Comparison of ENCODE assay signal across 9 mouse cellular contexts in genomic region chr3:138760685-138761119, GRCm38 (mm10). TPM values are rescaled to one million over a fixed set of nuclear protein-coding genes. Genes with fewer than 3 reads are reported as not detected.
DNase-seq lines count a peak whose midpoint lies in the region; ATAC-seq and TF ChIP-seq lines count a peak whose summit lies in the region.
"Had no signal": no experiment of that assay in that cellular context is flagged by ENCODE, and none has a peak within 500 bp of the region (broad histone marks: within the 10 kb centered on the region; RNA-seq: fewer than 3 reads in every experiment).

No protein-coding gene starts in this region.

- no peaks in the 10 kb centered on the region for H3K27me3 ChIP-seq in hindbrain, embryonic 14.5 days (ENCODE audit: control insufficient read depth, insufficient read depth, low read length)
- H3K27me3 ChIP-seq in hindbrain, embryonic 10.5 days (ENCODE audit: insufficient read depth, poor library complexity, severe bottlenecking) = no peaks in the 10 kb centered on the region
- no peaks in the 10 kb centered on the region for H3K27me3 ChIP-seq in Patski

- CTCF ChIA-PET in Patski (lab: Charles Lee) = interaction anchor here (0.9 to 2.1 kb wide), 5 partner anchors 9 to 95 kb away, joined by 3 to 9 read pairs (median 4); no protein-coding TSS in a partner anchor

- no peak overlapping the region for H3K4me3 ChIP-seq in hindbrain, embryonic 14.5 days (replicated peaks; ENCODE audit: low read length)
- H3K4me3 ChIP-seq in hindbrain, embryonic 10.5 days = no peak overlapping the region

- no peaks in the 10 kb centered on the region for H3K9me3 ChIP-seq in hindbrain, embryonic 14.5 days (ENCODE audit: control insufficient read depth, low read length)
- H3K9me3 ChIP-seq in hindbrain, embryonic 10.5 days = no peaks in the 10 kb centered on the region

- H3K4me1 ChIP-seq in hindbrain, embryonic 14.5 days (replicated peaks; ENCODE audit: control insufficient read depth, insufficient read depth, low read length) = peaks cover 25% of the 10 kb centered on the region
- H3K4me1 ChIP-seq in hindbrain, embryonic 10.5 days (replicated peaks) = peaks cover 25% of the 10 kb centered on the region

- 0 out of 2 replicates have a peak overlapping the region, but pooled peaks have one; percentile 7 for H3K27ac ChIP-seq in hindbrain, embryonic 14.5 days
- no peak overlapping the region for H3K27ac ChIP-seq in hindbrain, embryonic 10.5 days

- H3K9ac ChIP-seq in hindbrain, embryonic 14.5 days = no peak overlapping the region

- no peak for DNase-seq in hindbrain, embryonic 14.5 days (ENCODE audit: low spot score)
- no peak for DNase-seq in hindbrain, embryonic 10.5 days (ENCODE audit: low spot score)
- DNase-seq in Patski (ENCODE audit: low read depth, low spot score) = no peak
- peak; percentile 61 to 62 for DNase-seq in cerebellum, postnatal 36 days
- peak; percentile 44 for DNase-seq in mesoderm, embryonic 11.5 days (ENCODE audit: low read depth, low spot score)
- DNase-seq in thymus, postnatal 4 days = no peak
- DNase-seq in heart, postnatal 25 days (ENCODE audit: low spot score) = no peak
- DNase-seq in heart, adult 11 months = no peak
- DNase-seq: right cerebral cortex, postnatal 4 days had no signal

- 56% methylated on average over 11 of the region's 11 CpGs for WGBS in hindbrain, embryonic 14.5 days
- 85% methylated on average over 11 of the region's 11 CpGs for WGBS in hindbrain, embryonic 10.5 days

- no peak for ATAC-seq in hindbrain, embryonic 14.5 days (ENCODE audit: low FRiP score)
- peak; percentile 70 for ATAC-seq in Patski

- no peak for TF ChIP-seq CTCF in Patski (IDR thresholded peaks at IDR 0.05)

- intact Hi-C loops in heart, postnatal 25 days (cut with DNase I) = no loop called here

- no peaks in the 10 kb centered on the region for H3K36me3 ChIP-seq in hindbrain, embryonic 14.5 days (replicated peaks; ENCODE audit: control insufficient read depth, insufficient read depth)
- peaks cover 8% of the 10 kb centered on the region; the same call in 1 of the 2 replicates for H3K36me3 ChIP-seq in hindbrain, embryonic 10.5 days

- no peak overlapping the region for H3K4me2 ChIP-seq in hindbrain, embryonic 14.5 days (replicated peaks)

- POLR2A ChIA-PET in Patski (lab: Charles Lee) = interaction anchor here (0.6 to 1.8 kb wide), 6 partner anchors 10 to 470 kb away, joined by 3 to 7 read pairs (median 4); no protein-coding TSS in a partner anchor

- in situ Hi-C loops in Patski (cut with MboI; ENCODE audit: low pct_unique_long_range_greater_than_20kb) = no loop called here

RNA-seq across cellular contexts. Expression of gene Tspan5, which starts 18.7 kb away (rescaled TPM):
- polyA plus RNA-seq in hindbrain, embryonic 14.5 days (2014; fragmentation: Nextera tagmentation; extraction: Ambion mirVana) = 115 and 130 TPM in 2 replicates
- polyA plus RNA-seq in hindbrain, embryonic 10.5 days (2016; fragmentation: Nextera tagmentation; extraction: Ambion mirVana) = 33.0 and 46.4 TPM in 2 replicates
- 62.0 TPM for polyA plus RNA-seq in Patski (2021)
- total RNA-seq in heart, postnatal 25 days (2021) = 1 to 10 TPM; 7.2 to 8.6 TPM

Comparison
In these comparisons a context has a peak if more than half of its experiments do, and no peak if none do; other contexts are left out.
1. DNase-seq: peak in cerebellum, postnatal 36 days (2 of 2) and mesoderm, embryonic 11.5 days (single experiment); none in hindbrain, embryonic 14.5 days (single experiment), hindbrain, embryonic 10.5 days (single experiment), Patski (single experiment), thymus, postnatal 4 days (single experiment), heart, postnatal 25 days (single experiment) and heart, adult 11 months (single experiment).